Mouse (Mus musculus) stomach, embryonic 15.5 days (tissue): ENCODE results near the gene Zbtb20. TPM values are rescaled to one million over a fixed set of nuclear protein-coding genes. Genes with fewer than 3 reads are reported as not detected.

Source experiments
- ATAC-seq: fragments of 200-750 bp; cut with Nextera tagmentation; 2 replicates; pipeline ENCODE4 v1.8.0; 2017; ENCODE audit warnings: low read depth, moderate number of reproducible peaks, moderate TSS enrichment; ENCODE audit not compliant: insufficient read depth, low FRiP score
- H3K27ac ChIP-seq: fragments of 300-500 bp; sonication (generic); 2 replicates; pipeline ENCODE4 v1.5.1; 2015; ENCODE audit warnings: mild to moderate bottlenecking, inconsistent platforms
- H3K27me3 ChIP-seq: fragments of 300-500 bp; sonication (generic); replicated peaks from 2 replicates; pipeline ENCODE4 v1.6.1; 2015; ENCODE audit warnings: inconsistent platforms
- H3K36me3 ChIP-seq: fragments of 300-500 bp; sonication (generic); 2 replicates; pipeline ENCODE4 v1.6.1; 2015; ENCODE audit warnings: inconsistent platforms
- H3K4me1 ChIP-seq: fragments of 300-500 bp; sonication (generic); 2 replicates; pipeline ENCODE4 v1.6.1; 2015; ENCODE audit warnings: inconsistent platforms
- H3K4me2 ChIP-seq: fragments of 300-500 bp; sonication (generic); 2 replicates; pipeline ENCODE4 v1.6.1; 2015; ENCODE audit warnings: mild to moderate bottlenecking, inconsistent platforms
- H3K4me3 ChIP-seq: fragments of 300-500 bp; sonication (generic); replicated peaks from 2 replicates; pipeline ENCODE4 v1.5.1; 2015; ENCODE audit warnings: inconsistent platforms
- H3K9ac ChIP-seq: fragments of 300-500 bp; sonication (generic); 2 replicates; pipeline ENCODE4 v1.6.1; 2015; ENCODE audit warnings: inconsistent platforms
- H3K9me3 ChIP-seq: fragments of 300-500 bp; sonication (generic); 2 replicates; pipeline ENCODE4 v1.6.1; 2016; ENCODE audit warnings: inconsistent platforms
- WGBS: fragments of 180-500 bp; shearing (Covaris S2); methylation state at CpG from one replicate; pipeline ENCODE4 v1.1.7; 2015; 5-methylcytosine and 5-hydroxymethylcytosine counted together
- polyA plus RNA-seq: library from polyadenylated mRNA; unstranded; fragments of >200 nt; fragmentation: Nextera tagmentation; extraction: Ambion mirVana; gene quantifications from 2 replicates; pipeline ENCODE4 v1.2.1, GENCODE M21; 2015

Zbtb20 gene
- polyA plus RNA-seq, 1 experiment from 2014 or later, result 23.4 TPM

DNA sequence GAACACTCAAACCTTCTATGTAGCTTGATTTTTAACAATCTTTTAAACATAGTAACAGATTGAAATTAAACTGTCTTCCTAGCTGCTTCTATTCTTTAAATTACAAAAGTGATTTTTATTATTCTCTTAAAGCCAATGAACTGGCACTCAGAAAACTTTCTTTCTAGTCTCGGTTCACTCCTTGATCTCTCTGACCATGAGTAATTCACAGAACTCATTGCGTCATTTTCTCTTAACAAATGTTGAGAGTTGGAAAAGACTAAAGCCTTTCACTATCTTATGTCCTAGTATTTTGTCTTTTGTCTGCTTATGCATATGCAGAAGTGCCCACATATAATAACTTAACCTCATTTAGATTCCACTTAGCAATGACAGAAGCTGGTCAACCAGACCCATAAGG is 525.3 kb downstream of the Zbtb20 start:
- no peak for ATAC-seq
- H3K4me3 ChIP-seq, result no peak overlapping the region
- H3K27ac ChIP-seq, result no peak overlapping the region
- H3K36me3 ChIP-seq, result no peaks in the 10 kb centered on the region
- no peaks in the 10 kb centered on the region for H3K4me1 ChIP-seq
- H3K27me3 ChIP-seq, result no peaks in the 10 kb centered on the region
- H3K4me2 ChIP-seq, result no peak overlapping the region
- no peak overlapping the region for H3K9ac ChIP-seq
- WGBS, result 80% methylated on average over 2 of the region's 2 CpGs
- no peaks in the 10 kb centered on the region for H3K9me3 ChIP-seq

DNA sequence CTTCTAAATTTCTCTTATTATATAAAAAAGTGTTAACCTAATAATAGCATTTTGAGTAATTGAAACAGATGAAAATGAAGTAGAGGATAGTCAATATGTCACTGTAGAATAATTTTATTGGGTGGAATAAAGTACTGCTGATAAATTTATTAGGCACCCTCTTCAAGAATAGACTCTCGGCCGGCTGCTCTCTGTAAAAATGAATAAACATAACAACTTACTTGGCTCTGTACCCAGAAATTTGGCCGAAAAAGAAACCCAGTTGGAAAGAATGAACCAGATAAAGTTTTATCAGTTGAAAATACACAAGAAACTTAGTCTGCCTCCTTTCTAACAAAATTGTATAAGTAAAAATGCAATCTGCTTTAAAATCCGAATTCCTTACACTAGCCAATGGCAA is 527.2 kb downstream of the Zbtb20 start:
- H3K4me3 ChIP-seq, result no peak overlapping the region
- H3K9me3 ChIP-seq, result no peaks in the 10 kb centered on the region
- no peaks in the 10 kb centered on the region for H3K4me1 ChIP-seq
- H3K27me3 ChIP-seq, result no peaks in the 10 kb centered on the region
- ATAC-seq, result no peak
- H3K36me3 ChIP-seq, result no peaks in the 10 kb centered on the region
- 50% methylated on average over 4 of the region's 4 CpGs for WGBS
- no peak overlapping the region for H3K9ac ChIP-seq
- H3K4me2 ChIP-seq, result no peak overlapping the region
- no peak overlapping the region for H3K27ac ChIP-seq

DNA sequence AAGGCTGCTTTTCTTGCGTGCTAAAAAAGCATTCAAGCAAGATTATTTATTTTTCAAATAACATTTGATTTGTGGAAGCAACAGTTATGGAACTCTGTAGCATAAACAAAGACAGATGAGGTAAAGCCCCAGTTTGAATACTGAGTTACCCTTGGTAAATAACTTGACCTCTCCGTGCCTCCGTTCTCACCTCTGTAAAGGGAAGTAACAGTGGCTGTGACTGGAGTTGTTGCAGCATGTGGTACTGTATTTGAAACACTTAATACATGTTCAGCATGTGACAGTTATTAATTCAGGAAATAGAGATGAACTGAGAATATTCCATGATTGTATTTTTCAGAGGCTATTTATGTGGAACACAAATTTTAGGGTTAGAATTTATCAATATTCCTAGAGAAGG is 529.4 kb downstream of the Zbtb20 start:
- Histone ChIP-seq H3K4me1 (no peaks in the 10 kb centered on the region), H3K36me3 (no peaks in the 10 kb centered on the region), H3K27ac (no peak overlapping the region), H3K4me3 (no peak overlapping the region), H3K9ac (no peak overlapping the region), H3K9me3 (no peaks in the 10 kb centered on the region), H3K4me2 (no peak overlapping the region), H3K27me3 (no peaks in the 10 kb centered on the region)
- no peak for ATAC-seq
- WGBS, result 82% methylated on average over 3 of the region's 3 CpGs

DNA sequence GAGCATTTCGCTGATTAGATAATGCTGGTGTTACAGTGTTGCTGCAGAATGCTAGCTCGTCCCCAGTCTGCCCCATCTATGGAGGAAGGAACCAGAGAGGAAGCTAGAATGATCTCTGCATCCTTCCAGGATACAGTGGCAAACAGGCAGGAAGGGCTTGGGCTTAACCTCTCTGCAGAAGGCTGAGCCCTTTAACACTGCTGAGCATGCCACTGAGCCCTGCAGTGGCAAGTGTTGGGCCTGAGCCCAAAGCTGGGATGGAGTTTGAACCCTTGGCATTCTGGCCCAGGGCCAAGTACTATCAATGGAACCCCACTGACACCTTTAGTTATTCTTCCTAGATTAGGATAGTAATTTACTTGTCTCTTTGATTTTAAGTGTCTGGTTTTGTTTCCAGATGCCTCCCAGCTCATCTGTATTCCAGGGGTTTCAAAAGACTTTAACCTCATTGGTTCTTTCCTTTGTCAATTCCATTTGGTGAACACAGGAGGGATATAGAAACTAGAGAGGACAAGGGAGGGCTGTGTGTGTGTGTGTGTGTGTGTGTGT is 532.0 kb downstream of the Zbtb20 start:
- Histone ChIP-seq H3K27me3 (no peaks in the 10 kb centered on the region), H3K4me2 (no peak overlapping the region), H3K4me1 (no peaks in the 10 kb centered on the region), H3K9me3 (no peaks in the 10 kb centered on the region), H3K27ac (no peak overlapping the region), H3K36me3 (no peaks in the 10 kb centered on the region), H3K9ac (no peak overlapping the region), H3K4me3 (no peak overlapping the region)
- WGBS, result 67% methylated on average over 2 of the region's 2 CpGs
- no peak for ATAC-seq

DNA sequence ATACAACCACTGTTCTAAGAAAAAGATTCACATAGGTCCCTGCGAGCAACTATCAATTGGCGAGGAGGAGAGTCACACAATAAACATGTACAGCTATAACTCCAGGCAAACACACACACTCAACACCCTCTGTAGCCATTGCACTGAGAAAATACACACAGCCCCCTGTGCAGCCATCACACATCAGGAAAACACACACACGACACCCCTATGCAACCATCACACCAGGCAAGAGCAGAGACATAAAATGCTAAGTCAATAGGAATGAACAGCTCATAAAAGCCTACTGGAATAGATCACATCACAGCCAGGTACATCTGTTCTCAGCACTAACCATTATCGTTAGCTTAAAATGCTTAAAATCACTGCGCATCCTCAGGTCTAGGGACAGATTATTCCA is 532.9 kb downstream of the Zbtb20 start:
- no peak overlapping the region for H3K4me2 ChIP-seq
- H3K27ac ChIP-seq, result no peak overlapping the region
- no peak overlapping the region for H3K9ac ChIP-seq
- H3K4me3 ChIP-seq, result no peak overlapping the region
- no peaks in the 10 kb centered on the region for H3K36me3 ChIP-seq
- WGBS, result 88% methylated on average over 5 of the region's 5 CpGs
- H3K9me3 ChIP-seq, result no peaks in the 10 kb centered on the region
- no peak for ATAC-seq
- no peaks in the 10 kb centered on the region for H3K4me1 ChIP-seq
- no peaks in the 10 kb centered on the region for H3K27me3 ChIP-seq

DNA sequence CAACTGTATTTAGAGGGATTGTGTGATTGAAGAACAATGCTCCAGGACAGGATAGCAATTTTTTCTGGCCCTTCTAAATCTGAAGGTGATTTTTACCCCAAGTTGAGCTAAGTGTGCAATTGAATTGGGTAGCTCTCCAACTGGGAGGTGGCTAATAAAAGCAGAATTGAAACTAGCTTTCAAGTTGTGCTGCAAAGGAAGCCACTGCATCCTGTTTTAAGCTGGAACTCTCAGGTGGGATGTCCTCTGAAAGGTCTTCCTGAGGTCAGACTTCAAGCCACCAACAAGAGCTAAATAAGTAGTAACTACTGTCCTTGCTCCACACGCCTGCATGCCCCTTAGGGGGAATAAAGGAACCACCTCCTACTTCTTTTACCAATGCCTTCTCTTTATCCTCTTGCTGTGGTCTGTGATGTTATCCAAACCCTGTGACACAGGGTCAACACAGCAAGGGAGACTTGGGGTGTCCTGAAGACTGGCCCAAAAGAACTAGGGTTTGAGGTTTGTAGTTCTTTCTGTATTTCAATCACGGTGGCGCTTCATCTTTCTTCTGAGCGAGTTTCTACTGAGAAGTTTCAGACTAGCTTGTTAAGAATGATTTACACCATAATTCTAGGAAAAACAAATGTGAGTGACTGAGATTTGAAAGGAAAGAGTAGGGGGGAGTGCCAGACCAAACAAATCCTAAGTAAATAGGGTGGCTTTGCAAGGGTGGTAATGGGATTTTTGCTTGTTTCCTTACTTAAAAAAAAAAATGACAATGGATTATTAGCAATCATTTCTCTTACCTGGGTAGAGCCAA is 533.6 kb downstream of the Zbtb20 start:
- H3K4me3 ChIP-seq, result no peak overlapping the region
- H3K9ac ChIP-seq, result no peak overlapping the region
- H3K36me3 ChIP-seq, result no peaks in the 10 kb centered on the region
- no peak for ATAC-seq
- no peaks in the 10 kb centered on the region for H3K4me1 ChIP-seq
- no peaks in the 10 kb centered on the region for H3K27me3 ChIP-seq
- WGBS, result 59% methylated on average over 4 of the region's 4 CpGs
- H3K9me3 ChIP-seq, result no peaks in the 10 kb centered on the region
- no peak overlapping the region for H3K27ac ChIP-seq
- no peak overlapping the region for H3K4me2 ChIP-seq

DNA sequence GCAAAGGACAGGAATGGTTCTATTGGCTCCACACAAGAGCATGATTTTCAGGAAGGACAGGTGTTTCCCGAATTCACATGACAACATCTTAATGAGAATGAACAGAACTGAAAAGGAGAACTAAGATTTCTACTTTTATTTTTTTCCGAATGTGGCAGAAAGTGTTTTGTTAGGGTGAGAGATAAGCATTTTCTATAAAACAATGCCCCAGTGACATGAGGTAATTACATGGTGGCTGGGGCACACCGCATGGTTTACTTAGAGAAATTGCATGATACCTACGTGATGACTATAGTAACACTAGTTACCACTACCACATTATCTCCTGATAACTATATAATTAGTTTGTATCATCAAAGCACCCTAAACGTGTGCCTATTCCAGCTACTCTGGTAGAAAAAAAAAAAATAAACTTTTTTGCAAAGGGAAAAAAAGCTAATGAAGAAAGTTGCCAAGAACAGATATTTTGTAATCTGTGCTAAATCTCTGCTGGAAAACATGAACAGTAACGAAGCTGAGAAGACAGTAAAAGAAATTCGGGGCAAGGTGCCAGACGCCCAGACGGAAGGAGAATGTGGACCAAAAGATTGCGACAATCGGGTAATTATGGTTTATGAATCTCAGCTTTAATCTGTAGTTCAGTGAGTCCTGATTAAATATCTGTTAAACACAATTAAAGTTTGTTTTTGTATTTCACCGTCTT is 534.4 kb downstream of the Zbtb20 start:
- Histone ChIP-seq H3K4me1 (no peaks in the 10 kb centered on the region), H3K9me3 (no peaks in the 10 kb centered on the region), H3K27me3 (no peaks in the 10 kb centered on the region), H3K9ac (no peak overlapping the region), H3K36me3 (no peaks in the 10 kb centered on the region), H3K4me3 (no peak overlapping the region), H3K27ac (no peak overlapping the region), H3K4me2 (no peak overlapping the region)
- WGBS, result 76% methylated on average over 12 of the region's 12 CpGs
- no peak for ATAC-seq

DNA sequence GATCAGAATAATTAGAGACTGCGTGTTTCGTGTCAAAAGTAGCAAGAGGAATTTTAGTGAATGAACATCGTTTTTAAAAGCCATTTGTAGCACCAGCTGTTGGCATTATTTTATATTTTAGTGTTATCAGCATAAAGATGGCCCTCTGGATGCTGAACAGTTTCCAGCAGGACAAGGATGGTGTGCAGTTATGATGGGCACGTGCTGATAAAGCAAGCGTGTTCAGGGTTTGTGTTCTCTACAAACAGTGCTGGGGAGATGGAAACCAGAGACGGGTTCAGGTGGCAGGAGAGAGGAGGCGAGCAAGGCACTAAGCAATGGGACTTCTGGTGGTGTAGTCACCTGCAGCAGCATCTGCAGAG is 534.9 kb downstream of the Zbtb20 start:
- H3K27me3 ChIP-seq, result no peaks in the 10 kb centered on the region
- WGBS, result 80% methylated on average over 7 of the region's 7 CpGs
- H3K4me2 ChIP-seq, result no peak overlapping the region

DNA sequence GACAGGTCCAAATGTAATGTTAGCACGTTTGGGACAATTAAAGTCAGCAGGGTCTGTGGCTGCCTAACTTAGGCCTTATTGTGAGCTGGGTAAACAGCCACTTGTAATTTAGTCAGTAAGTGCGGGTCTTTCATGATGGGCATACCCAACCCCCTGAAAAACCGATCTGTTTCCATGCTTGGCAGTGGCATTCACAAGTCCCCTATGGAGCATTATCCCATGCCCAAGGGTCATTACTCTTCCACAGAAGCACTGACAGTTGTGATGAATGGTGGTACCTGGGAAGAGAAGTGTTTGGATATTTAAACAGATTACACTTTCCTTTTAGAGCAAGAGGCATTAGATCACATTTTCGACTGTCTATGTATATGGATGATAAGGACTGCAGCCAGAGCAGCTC is 540.2 kb downstream of the Zbtb20 start:
- Histone ChIP-seq H3K27ac (no peak overlapping the region), H3K9me3 (no peaks in the 10 kb centered on the region), H3K4me2 (no peak overlapping the region), H3K9ac (no peak overlapping the region), H3K4me1 (no peaks in the 10 kb centered on the region), H3K4me3 (no peak overlapping the region), H3K36me3 (no peaks in the 10 kb centered on the region), H3K27me3 (no peaks in the 10 kb centered on the region)
- ATAC-seq, result no peak
- 21% methylated on average over 4 of the region's 4 CpGs for WGBS

More for the DNA sequence above, 534.9 kb downstream of the Zbtb20 start:
- H3K9me3 ChIP-seq, result no peaks in the 10 kb centered on the region
- no peak overlapping the region for H3K27ac ChIP-seq
- H3K4me3 ChIP-seq, result no peak overlapping the region
- H3K9ac ChIP-seq, result no peak overlapping the region
- ATAC-seq, result no peak
- H3K4me1 ChIP-seq, result no peaks in the 10 kb centered on the region
- H3K36me3 ChIP-seq, result no peaks in the 10 kb centered on the region

DNA sequence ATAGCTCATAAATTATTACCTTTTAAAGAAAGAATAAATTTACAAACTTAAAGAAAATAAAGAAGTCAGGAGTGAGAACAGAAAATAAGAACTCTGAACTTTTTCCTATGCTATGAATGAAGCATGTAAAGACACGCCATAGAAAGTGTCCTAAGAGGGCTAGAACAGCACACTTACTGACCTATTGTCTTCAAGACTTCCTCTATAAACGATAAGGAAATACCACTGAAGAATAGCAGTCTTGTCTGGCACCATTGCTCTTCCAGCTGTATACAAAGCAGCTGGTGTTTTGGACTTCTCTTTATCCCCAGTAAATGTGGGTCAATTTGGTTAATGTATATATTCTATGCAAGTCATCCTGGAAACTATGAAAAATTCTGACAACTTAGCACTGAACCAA is 544.2 kb downstream of the Zbtb20 start:
- no peaks in the 10 kb centered on the region for H3K36me3 ChIP-seq
- no peak overlapping the region for H3K4me2 ChIP-seq
- WGBS, result 52% methylated on average over 2 of the region's 2 CpGs
- H3K9ac ChIP-seq, result no peak overlapping the region
- ATAC-seq, result no peak
- no peaks in the 10 kb centered on the region for H3K9me3 ChIP-seq
- H3K4me1 ChIP-seq, result no peaks in the 10 kb centered on the region
- no peak overlapping the region for H3K4me3 ChIP-seq
- H3K27ac ChIP-seq, result no peak overlapping the region
- H3K27me3 ChIP-seq, result no peaks in the 10 kb centered on the region

DNA sequence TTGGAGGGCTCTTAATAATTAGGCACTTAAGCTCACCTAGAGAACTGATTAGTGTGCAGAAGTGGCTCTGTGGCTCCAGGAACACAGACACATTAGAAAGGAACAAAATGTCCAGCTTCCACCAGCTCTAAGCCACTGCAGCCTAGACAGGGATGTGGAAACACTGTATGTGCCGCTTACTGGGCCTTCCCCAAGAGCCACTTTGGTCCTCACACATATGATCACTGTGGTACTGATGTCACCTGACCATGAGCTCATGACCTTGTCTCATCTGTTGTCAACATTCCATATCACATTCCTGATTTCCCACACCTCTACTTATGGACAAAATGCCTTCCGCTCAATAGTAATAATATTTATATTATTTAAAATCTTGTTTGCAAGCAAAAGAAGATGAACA is 553.3 kb downstream of the Zbtb20 start:
- no peaks in the 10 kb centered on the region for H3K4me1 ChIP-seq
- H3K4me2 ChIP-seq, result no peak overlapping the region
- no peak overlapping the region for H3K4me3 ChIP-seq
- WGBS, result 72% methylated on average over 2 of the region's 2 CpGs
- ATAC-seq, result no peak
- H3K27ac ChIP-seq, result no peak overlapping the region
- no peaks in the 10 kb centered on the region for H3K36me3 ChIP-seq
- no peaks in the 10 kb centered on the region for H3K9me3 ChIP-seq
- no peaks in the 10 kb centered on the region for H3K27me3 ChIP-seq
- no peak overlapping the region for H3K9ac ChIP-seq

DNA sequence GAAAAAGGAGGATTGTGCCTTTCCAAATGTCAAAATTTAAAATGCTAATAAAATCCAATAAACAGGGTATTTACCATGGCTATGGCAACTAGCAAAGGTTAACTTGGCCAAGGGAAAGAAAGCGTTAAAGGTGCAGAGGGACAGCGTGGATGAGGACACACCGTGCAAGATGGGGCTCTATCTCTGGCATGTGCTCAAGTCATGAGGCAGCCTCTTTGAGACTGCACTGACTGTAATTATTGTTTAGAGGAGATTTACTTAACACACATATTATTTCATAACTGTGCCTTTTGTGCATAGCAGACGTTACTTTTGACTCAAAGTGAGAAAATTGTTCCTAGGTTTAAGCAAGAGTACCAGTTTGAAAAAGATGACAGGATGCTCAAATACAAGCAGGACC is 554.3 kb downstream of the Zbtb20 start:
- Histone ChIP-seq H3K27ac (no peak overlapping the region), H3K27me3 (no peaks in the 10 kb centered on the region), H3K9ac (no peak overlapping the region), H3K4me2 (no peak overlapping the region), H3K36me3 (no peaks in the 10 kb centered on the region), H3K4me3 (no peak overlapping the region), H3K4me1 (no peaks in the 10 kb centered on the region), H3K9me3 (no peaks in the 10 kb centered on the region)
- ATAC-seq, result no peak
- 75% methylated on average over 4 of the region's 4 CpGs for WGBS
